Mouse (Mus musculus): ENCODE data around the gene Upp2. TPM values are rescaled to one million over a fixed set of nuclear protein-coding genes. Genes with fewer than 3 reads are reported as not detected.

Gene Upp2
- total RNA-seq, 2 experiments from 2014 or later: 1.9 to 2.4 TPM

DNA sequence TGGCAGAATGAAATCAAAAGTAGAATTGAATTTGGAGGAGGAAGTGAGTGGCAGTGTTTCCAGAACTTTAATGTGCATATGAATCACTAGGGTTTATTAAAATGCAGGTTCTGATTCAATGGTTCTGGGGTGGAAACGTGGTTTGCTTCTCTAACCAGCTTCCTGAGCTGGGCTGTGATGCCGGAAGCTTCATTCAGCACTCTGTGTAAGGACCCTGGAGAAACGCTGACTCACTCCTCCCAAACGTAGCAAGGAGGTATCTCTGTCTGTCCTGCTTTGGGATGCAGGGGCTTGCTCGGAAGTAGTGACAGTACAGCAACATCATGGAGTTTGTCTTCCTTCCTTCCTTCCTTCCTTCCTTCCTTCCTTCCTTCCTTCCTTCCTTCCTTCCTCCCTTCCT is 192.6 kb downstream of the Upp2 start:
- DNase-seq: no peak

DNA sequence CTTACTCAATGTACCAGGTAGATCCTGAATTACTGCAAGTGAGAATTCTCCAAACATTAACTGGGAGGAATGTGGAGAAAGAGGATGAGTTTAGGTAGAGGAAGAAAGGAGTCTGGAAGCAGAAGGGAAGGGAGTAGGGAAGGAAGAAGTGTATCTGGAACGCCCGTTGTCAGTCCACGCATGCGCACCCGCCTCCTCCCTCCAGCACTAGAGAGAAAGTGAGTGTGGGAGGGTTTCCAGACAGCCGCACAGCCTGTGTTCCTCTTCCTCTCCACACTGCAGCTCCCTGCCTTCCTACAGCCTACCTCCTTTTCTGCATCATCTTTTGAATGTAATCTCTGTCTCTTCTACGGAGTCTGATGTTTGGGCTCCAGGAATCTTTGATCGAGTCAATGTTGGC is 198.0 kb downstream of the Upp2 start:
- no peak for DNase-seq

DNA sequence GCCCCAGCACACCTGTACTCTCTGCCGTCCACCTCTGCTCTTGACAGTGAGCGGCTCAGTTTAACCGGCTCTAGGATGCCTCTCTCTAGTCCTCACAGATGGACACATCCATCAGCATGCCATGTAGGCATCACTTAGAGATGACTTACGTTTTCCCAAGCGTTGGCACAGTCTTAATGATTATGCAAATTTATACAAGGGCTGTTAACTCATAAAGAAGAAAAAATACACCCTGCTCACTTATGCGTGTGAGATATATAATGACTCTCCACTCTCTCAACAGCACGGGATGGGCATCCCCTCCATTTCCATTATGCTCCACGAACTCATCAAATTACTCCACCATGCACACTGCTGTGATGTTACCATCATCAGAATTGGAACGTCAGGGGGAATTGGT is 206.7 kb downstream of the Upp2 start:
- DNase-seq: no peak

DNA sequence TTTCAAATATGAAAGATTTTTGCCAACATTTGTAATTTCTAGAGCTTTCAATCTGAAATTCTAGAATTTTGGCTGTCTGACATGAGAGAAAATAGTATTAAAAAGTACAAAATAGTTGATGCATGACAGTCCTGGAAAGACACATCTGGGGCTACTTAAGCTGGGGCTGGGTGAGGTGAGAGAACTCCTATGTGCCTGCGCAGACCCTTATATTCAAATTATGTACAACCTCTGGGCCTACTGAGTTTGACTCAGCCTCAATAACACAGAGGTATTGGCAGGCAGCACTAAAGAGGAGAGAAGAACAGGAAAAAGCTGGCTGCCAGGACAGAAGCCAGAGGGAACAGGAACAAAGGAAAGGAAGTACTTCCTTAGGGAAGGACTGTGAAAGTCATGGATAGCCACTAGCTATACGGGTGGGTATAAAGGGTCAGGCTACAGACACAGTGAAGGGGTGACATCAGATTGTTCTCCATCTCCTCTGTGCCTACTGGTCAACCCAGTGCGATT is 211.9 kb downstream of the Upp2 start:
- DNase-seq: no peak

DNA sequence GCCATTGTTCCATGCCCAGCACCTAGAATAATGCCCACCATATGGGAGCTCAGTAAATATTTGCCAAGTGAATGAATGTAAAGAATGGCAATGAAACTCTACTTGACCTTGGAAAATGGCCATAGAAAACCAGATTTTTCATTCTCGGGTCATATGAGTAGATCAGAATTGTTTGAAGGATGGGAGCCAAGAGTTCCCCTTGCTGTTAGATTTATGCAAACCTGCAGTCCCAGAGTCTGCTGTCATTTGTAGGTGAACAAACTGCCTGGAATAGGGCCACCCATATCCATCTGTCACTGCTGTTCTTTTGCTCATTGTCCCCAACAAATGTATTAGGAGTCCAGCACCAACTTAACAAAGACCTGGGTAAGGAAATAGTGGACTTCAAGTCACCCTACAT is 216.4 kb downstream of the Upp2 start:
- DNase-seq: no peak

DNA sequence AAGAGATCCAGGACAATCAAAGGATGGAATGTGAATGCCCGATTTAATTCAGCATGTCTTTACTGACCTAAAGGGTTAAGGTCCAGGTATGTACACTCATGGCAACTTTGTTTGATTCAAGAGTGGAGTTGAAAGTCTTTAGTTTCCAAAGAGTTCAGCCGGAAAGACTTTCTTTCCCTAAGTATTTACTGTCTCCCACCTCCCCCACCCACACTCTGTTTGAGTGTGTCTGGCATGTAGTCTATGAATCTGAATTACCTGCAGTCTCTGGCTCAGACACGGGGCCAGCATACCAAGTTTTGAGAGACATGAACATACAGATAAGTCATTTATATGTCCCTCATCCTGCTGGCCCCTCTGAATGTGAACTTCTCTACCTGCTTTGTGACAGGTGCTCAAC is 219.1 kb downstream of the Upp2 start:
- no peak for DNase-seq

DNA sequence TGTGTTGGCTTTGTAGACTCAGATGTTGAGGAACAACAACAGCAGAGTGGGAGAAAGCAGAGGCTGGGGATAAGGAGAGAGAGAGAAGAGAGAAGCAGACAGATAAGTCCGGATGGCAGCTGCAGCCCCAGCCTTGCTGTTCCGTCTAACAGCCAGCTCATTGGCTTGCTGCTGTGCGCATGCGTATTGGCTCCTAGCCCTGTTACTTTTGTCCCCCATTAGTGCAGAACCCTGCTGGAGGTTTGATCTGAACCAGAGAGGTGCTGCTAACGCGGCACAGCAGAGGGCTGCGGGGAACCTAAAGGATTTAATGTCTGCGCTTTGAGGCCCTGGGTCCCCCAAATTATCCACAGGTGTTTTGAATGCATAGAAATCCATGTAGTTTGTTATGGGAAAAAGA is 219.6 kb downstream of the Upp2 start:
- DNase-seq: no peak

DNA sequence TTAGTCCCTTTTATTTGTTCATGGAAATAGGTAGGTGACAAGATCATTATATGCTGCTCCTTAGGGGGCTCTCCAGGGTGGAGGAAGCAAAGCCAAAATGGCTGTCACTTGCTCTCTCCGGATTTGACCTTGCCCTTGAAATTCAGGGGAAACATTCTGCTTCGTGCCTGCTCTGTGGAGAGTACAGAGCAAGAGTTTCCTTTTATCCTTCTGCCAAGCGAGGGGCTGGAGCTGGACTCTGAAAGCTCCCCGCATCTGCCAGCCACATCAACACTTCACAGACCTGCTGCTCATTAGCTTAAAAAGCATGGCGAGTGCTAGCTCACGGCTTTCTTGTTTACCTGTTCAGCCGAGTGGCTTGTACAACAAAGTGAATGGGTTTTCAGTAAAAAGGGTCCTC is 220.3 kb downstream of the Upp2 start:
- DNase-seq: no peak

DNA sequence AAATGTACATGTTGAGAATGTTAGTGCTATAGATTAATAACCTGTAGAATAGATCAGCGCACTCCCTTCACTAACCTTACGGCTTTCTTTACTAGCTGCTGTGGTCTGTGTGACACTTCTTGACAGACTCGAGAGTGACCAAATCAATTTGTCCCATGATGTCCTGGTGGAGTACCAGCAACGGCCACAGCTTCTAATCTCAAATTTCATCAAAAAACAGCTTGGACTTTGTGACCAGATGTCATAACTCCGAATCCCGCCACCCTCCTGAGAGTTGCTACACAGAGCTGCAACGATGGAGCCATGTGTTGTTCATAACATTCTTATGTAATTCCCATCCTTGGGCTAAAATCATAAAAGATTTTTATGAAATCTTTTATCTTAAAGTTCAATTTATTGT is 222.8 kb downstream of the Upp2 start:
- DNase-seq: no peak

DNA sequence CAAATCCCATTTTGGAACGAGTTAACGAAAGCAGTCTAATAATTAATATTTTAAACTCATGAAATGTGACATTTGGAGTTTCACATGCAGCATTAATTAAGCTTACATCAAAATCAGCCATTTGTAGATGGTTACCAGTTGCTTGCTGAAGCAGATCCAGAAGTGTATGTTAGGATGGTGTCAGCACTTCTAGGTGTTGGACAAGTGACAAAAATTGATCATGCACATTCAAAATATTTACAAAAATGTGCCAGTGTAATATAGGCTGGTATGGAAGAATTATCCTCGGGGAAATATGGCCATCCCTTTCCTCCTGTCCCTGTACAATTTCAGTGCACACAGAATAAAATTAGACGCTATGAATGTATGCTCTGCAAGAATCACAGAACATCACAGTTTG is 223.3 kb downstream of the Upp2 start:
- no peak for DNase-seq

DNA sequence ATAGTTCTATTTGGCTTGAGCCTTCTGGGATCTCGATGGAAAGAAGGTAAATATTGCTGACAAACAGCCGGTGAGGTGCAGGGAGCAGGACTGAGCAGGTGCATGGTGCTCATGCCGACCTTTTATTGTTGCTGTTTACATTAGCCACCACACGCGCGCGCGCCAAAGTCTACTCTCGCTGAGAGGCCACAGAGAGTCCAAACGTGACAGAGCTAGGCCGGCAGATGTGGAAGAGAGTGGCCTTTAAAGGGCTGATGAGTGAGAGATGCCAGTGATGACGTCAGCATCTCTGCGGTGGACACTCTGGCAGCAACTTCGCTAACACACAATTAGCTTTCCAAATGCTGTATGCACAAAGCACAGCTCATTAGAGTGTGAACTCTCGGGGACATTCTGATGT is 227.4 kb downstream of the Upp2 start:
- DNase-seq: no peak

DNA sequence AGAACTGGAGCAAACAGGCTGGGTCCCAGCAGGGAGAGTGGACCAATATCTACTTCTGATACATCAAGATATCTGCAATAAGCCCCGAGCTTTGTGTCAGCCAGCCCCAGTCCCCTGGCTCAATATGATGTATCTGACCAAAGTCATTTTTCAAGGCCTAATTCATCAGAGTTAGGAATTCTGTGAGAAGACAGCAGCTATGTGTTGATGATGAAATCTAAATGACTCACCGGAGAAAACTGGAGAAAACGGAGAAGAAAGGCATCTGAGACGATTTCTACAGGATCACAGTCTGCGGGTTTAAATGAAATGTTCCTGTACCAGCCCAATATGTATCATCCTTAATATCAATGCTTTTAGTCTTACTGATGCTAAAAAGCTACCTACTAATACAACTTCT is 228.3 kb downstream of the Upp2 start:
- DNase-seq: no peak

DNA sequence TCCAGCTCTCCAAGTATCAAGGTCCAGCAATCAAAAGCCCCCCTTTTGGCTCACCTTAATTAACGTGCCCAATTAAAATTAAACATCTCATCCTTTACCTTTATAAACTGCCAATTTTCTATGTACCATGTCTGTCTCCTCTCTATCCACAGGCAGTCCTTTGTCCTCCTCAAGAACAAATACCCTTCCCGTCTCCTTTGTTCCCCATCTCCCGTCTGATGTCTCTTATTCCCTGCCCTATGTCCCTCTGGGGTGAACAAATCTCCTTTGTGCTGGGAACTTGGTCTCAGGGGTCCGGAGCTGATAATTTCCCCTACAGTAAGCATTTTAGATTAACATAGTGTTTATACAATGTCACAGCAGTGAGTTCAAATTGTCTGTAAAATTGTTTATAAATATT is 230.4 kb downstream of the Upp2 start:
- DNase-seq: no peak

DNA sequence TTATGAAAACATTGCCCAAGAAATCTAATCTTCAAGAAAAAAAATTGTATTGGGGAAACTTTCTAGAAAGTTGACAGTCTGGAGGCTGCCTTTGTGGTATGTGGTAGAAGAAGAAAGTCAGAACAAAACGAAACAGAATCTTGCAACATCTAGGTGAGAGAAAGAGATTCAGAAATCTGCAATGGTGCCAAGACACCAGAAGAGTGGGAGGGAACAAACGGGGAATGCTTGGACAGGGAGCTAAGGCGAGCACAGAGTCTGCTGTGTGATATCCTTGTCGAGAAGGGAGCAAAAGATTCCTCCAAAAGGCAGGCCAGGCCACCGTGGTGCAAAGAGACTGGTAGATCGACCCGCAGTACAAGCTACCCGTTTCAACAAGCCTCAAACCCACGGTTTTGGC is 232.0 kb downstream of the Upp2 start:
- DNase-seq: no peak

DNA sequence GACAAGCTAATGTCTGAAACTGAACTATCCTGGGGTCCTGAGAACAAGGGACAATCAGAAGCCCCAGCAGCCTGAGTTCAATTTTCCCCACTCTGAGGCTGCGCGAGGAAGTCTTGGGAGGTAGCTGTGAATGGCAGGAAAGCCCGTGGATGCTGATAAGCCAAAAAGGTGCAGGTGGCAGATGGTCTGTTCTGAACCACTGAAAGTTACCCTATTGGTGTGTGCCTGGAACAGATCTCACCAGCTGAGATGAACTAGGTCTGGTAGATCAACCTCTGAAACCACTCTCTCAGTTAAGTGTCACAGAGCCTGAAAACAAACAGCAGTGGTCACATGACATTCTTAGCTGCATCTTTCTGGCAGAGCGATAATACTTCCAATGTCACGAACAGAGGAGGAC is 232.5 kb downstream of the Upp2 start:
- no peak for DNase-seq

DNA sequence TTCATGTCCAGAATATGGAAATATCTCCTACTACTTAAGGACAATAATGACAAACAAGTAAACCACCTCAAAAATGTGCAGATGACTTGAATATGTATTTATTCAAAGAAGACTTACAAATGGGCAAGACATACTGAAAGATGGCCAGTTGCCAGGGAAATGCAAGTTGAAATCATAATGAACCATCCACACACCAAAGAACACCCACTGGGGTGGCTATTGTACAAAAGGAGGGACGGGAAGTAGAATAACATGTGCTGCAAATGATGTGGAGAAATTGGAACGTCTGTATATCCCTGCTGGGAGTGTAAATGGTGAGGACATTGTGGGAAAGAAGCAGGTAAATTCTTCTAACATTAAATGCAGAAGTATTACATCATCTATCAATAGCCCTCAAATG is 245.8 kb downstream of the Upp2 start:
- DNase-seq: no peak

DNA sequence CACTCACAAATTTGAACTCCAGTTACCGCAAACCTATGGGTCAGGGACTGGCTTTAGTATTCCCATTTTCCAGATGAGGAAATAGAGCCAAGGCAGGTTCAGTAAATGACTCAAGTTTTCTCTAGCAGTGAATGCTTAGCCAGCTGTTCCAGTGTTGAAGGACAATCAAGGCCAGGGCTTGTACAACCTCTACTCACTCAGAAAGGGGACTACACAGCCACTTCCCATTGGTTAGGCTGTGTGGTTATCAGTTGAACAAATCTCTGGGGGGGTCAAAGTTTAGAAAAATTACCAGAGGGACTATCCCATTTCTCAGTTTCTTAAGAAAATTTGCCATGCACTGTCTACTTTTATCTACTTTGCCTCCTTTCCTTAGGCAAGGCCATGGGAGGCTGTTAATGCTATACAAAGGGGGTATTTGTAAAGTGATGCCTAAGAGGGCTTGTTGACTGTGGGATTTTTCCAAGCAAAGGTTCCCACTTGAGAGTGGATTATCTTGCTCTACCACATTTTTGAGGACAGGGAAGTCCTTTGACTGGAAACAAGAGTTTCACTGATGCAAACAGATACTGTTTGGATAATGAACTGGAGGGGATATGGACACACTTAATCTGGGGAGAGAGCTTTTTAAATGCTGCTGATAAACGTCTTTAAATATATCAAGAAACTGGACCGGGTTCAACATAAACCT is 262.0 kb downstream of the Upp2 start:
- DNase-seq: no peak

DNA sequence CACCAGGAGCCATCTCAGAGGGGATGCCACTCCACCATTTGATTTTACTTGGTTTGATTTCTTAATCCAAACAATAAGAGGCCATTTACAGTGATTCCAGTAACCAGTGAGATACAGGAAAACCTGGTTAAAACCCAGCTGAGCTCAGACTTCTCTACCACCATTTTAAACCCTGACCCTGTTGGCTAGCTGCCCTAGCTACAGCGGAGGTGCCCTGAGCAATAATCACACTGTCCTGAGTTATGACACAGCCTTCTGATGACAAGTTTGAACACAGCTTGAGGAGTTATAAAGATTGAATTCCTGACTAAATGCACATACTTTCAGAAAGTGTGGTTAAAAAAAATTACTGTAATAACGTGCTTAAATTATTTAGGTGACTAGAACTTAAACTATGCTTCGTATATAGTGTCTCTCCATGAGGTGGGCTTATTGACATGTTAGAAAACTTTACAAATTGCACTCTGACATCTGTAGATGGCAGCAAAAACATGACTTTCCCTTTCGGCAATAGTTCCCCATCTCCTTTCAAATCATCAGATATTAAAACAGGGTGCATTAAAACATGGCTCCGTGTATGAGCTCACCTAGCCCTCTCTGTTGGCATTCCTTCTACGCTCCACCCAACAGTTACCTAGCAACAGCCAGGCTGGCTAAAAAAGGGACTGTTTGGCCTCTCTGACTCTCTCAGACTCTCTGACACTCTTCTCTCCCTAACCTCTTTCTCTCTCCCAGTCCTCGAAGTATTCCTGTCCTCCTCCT is 263.1 kb downstream of the Upp2 start:
- DNase-seq: no peak

DNA sequence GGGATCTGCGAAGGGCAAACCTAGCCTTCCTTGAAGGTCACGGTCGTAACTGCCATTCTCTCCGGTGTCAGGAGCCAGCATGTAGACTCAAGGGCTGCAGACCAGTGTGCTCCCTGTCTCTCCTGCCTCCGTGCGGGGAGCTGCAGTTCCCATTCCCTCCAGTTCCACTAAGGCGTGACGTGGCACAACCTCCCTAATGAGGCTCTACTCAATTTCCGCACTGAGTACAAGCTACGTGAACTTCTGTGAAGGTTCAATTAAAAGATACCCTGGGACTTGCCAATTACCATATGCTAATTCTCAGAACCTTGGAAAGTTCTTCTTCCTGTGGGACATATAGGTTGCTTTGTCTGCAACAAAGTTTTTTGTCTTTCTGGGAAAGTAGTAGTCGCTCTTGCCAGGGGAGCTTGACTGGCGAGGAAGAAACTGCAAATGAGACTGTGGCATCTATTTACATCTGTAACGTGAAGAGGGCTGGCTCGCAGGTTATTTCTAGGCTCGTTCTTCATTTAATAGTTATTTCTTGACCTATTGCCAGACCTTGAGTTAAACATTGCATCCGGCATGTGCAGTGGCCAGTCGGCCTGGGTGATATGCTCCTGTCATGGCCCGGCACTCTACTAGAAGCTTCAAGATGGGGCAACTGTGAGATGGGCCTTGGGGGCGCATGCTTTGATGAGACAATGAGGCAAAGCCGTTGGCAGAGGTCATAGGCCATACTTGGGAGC is 265.3 kb downstream of the Upp2 start:
- DNase-seq: no peak

DNA sequence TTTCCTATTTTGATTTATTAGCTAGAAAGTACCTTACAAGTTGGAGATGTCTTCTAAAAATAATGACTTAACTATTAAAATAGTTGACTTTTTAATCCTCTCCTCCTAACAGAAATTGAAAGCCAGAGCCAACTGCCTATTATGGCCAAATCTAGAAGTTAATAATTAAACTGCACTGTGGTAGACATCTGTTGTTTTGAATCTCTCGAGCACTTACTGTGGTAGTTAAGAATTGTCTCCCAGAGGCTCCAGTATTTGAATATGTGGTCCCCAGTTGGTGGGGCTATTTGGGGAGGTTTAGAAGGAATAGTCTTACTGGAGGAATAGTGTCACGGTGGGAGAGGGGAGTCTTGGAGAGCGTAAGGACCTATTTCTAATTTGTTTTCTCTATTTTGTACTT is 273.9 kb downstream of the Upp2 start:
- DNase-seq: no peak

DNA sequence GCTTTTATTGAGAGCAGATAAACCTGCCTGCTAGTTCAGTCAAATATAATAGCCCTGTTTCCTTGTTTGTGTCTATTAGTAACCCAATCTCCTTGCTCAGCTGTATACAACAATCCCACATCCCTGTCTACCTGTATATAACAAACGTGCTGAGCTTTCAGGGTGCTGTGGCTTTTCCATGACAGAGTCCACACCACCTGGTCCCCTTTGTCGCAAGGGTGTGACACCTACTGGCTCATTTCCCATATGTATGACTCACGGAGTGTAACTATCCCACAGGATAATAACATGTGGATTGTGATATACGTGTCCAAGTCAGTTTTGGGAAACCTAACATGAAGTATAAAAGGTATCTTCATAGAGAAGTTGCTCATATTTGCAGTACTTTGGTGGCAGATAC is 275.3 kb downstream of the Upp2 start:
- DNase-seq: no peak

Measured in gastrocnemius, postnatal 25 days (tissue).